8 mouse cellular contexts compared by ENCODE assay signal in genomic region chr5:23431948-23432707, GRCm38 (mm10). TPM values are rescaled to one million over a fixed set of nuclear protein-coding genes. Genes with fewer than 3 reads are reported as not detected.
DNase-seq lines count a peak whose midpoint lies in the region; ATAC-seq and TF ChIP-seq lines count a peak whose summit lies in the region.

No protein-coding gene starts in this region.

- H3K27ac ChIP-seq in lung, postnatal 0 days (ENCODE audit: low read length), result peak overlapping the region; percentile 100
- H3K27ac ChIP-seq in embryonic facial prominence, embryonic 13.5 days, result peak overlapping the region; percentile 100
- peak overlapping the region; percentile 100 for H3K27ac ChIP-seq in intestine, embryonic 15.5 days
- H3K27ac ChIP-seq in neural tube, embryonic 15.5 days (replicated peaks), result peak overlapping the region; percentile 100

- DNase-seq in lung, postnatal 0 days (ENCODE audit: low spot score), result no peak
- no peak for DNase-seq in lung, postnatal 25 days (ENCODE audit: low spot score)
- DNase-seq in adrenal gland, postnatal 25 days, result no peak
- DNase-seq in layer of hippocampus, adult 9-10 months (ENCODE audit: low spot score), result no peak

- no peak; the same call in 1 of the 2 replicates for TF ChIP-seq EP300 in lung, postnatal 0 days (IDR thresholded peaks at IDR 0.05)

- H3K4me3 ChIP-seq in lung, postnatal 0 days (ENCODE audit: low read depth, low read length), result peak overlapping the region; percentile 100
- H3K4me3 ChIP-seq in embryonic facial prominence, embryonic 13.5 days, result peak overlapping the region; percentile 98
- peak overlapping the region; percentile 93 for H3K4me3 ChIP-seq in intestine, embryonic 15.5 days (replicated peaks)
- peak overlapping the region; percentile 81 for H3K4me3 ChIP-seq in neural tube, embryonic 15.5 days (replicated peaks)

- H3K27me3 ChIP-seq in lung, postnatal 0 days (replicated peaks; ENCODE audit: insufficient read depth, low read length), result no peaks in the 10 kb centered on the region
- H3K27me3 ChIP-seq in embryonic facial prominence, embryonic 13.5 days, result no peaks in the 10 kb centered on the region
- H3K27me3 ChIP-seq in intestine, embryonic 15.5 days (replicated peaks), result no peaks in the 10 kb centered on the region
- no peaks in the 10 kb centered on the region for H3K27me3 ChIP-seq in neural tube, embryonic 15.5 days (replicated peaks)

- H3K9me3 ChIP-seq in lung, postnatal 0 days (ENCODE audit: low read length), result no peaks in the 10 kb centered on the region
- no peaks in the 10 kb centered on the region for H3K9me3 ChIP-seq in embryonic facial prominence, embryonic 13.5 days
- no peaks in the 10 kb centered on the region for H3K9me3 ChIP-seq in intestine, embryonic 15.5 days
- no peaks in the 10 kb centered on the region for H3K9me3 ChIP-seq in neural tube, embryonic 15.5 days (replicated peaks)

- no peaks in the 10 kb centered on the region for H3K36me3 ChIP-seq in lung, postnatal 0 days (ENCODE audit: insufficient read depth, low read length)
- H3K36me3 ChIP-seq in embryonic facial prominence, embryonic 13.5 days, result peaks cover 4% of the 10 kb centered on the region; the same call in 1 of the 2 replicates
- H3K36me3 ChIP-seq in intestine, embryonic 15.5 days, result no peaks in the 10 kb centered on the region
- H3K36me3 ChIP-seq in neural tube, embryonic 15.5 days, result no peaks in the 10 kb centered on the region

- peak overlapping the region; percentile 64 for H3K4me2 ChIP-seq in lung, postnatal 0 days (replicated peaks; ENCODE audit: low read depth, low read length)
- peak overlapping the region; percentile 83 for H3K4me2 ChIP-seq in embryonic facial prominence, embryonic 13.5 days
- peak overlapping the region; percentile 65 for H3K4me2 ChIP-seq in intestine, embryonic 15.5 days (replicated peaks)
- peak overlapping the region; percentile 71 for H3K4me2 ChIP-seq in neural tube, embryonic 15.5 days

- WGBS in lung, postnatal 0 days, result under 1% methylated on average over 10 of the region's 10 CpGs
- WGBS in embryonic facial prominence, embryonic 13.5 days, result 2% methylated on average over 10 of the region's 10 CpGs
- 1% methylated on average over 10 of the region's 10 CpGs for WGBS in intestine, embryonic 15.5 days
- WGBS in neural tube, embryonic 15.5 days, result 2% methylated on average over 10 of the region's 10 CpGs

- no peak for ATAC-seq in lung, postnatal 0 days
- ATAC-seq in embryonic facial prominence, embryonic 13.5 days (ENCODE audit: insufficient number of reproducible peaks, insufficient read depth, low FRiP score, low TSS enrichment, low read depth), result no peak
- no peak for ATAC-seq in intestine, embryonic 15.5 days
- ATAC-seq in neural tube, embryonic 15.5 days (ENCODE audit: low FRiP score), result no peak
- no peak for ATAC-seq in megakaryocyte progenitor cell, adult 5-6 weeks (replicated peaks; ENCODE audit: poor library complexity)

- H3K9ac ChIP-seq in lung, postnatal 0 days (replicated peaks; ENCODE audit: low read depth), result peak overlapping the region; percentile 100
- peak overlapping the region; percentile 100 for H3K9ac ChIP-seq in embryonic facial prominence, embryonic 13.5 days
- H3K9ac ChIP-seq in intestine, embryonic 15.5 days, result peak overlapping the region; percentile 98
- peak overlapping the region; percentile 100 for H3K9ac ChIP-seq in neural tube, embryonic 15.5 days (replicated peaks)

- peaks cover 28% of the 10 kb centered on the region; the same call in 1 of the 2 replicates for H3K4me1 ChIP-seq in lung, postnatal 0 days (ENCODE audit: insufficient read depth, low read depth, low read length)
- peaks cover 28% of the 10 kb centered on the region for H3K4me1 ChIP-seq in embryonic facial prominence, embryonic 13.5 days
- H3K4me1 ChIP-seq in intestine, embryonic 15.5 days (replicated peaks), result 0 out of 2 replicates have a peak, but pooled peaks cover 6% of the 10 kb centered on the region
- H3K4me1 ChIP-seq in neural tube, embryonic 15.5 days, result peaks cover 32% of the 10 kb centered on the region

- TF ChIP-seq CTCF in lung, postnatal 0 days (IDR thresholded peaks at IDR 0.05), result no peak

RNA-seq across cellular contexts. Expression of gene Kmt2e, which starts 2.1 kb away (rescaled TPM):
- polyA plus RNA-seq in lung, postnatal 0 days (2015; fragmentation: Nextera tagmentation; extraction: Ambion mirVana), result 97.3 and 106 TPM in 2 replicates
- polyA plus RNA-seq in embryonic facial prominence, embryonic 13.5 days (2015; fragmentation: Nextera tagmentation; extraction: Ambion mirVana), result 123 and 126 TPM in 2 replicates
- 77.2 and 86.4 TPM in 2 replicates for polyA plus RNA-seq in intestine, embryonic 15.5 days (2015; fragmentation: Nextera tagmentation; extraction: Ambion mirVana)
- 137 and 147 TPM in 2 replicates for polyA plus RNA-seq in neural tube, embryonic 15.5 days (2015; fragmentation: Nextera tagmentation; extraction: Ambion mirVana)
- total RNA-seq in adrenal gland, postnatal 25 days (2021), result 77.2 and 90.2 TPM in 2 replicates
- 122 and 127 TPM in 2 replicates for total RNA-seq in megakaryocyte progenitor cell, adult 5-6 weeks (2015)
- 50.1 and 60.1 TPM in 2 replicates for total RNA-seq in megakaryocyte progenitor cell, adult 5-6 weeks (2017)
